Mouse (Mus musculus) forebrain, embryonic 14.5 days (tissue): ENCODE data around the gene Fbl. TPM values are rescaled to one million over a fixed set of nuclear protein-coding genes. Genes with fewer than 3 reads are reported as not detected.
"Not testable (repeated sequence)": the region's sequence is repeated elsewhere in the genome, so short reads cannot be mapped to it uniquely, and the experiment has no call there.

Experiments used
- ATAC-seq: fragments of 200-750 bp; cut with Nextera tagmentation; 2 replicates; pipeline ENCODE4 v1.8.0; 2017; ENCODE audit warnings: mild to moderate bottlenecking, moderate library complexity
- DNase-seq: peaks from one replicate; pipeline ENCODE4 v3.0.0-alpha.2; 2015; ENCODE audit warnings: low spot score
- H3K27ac ChIP-seq: fragments of 300-500 bp; sonication (generic); 2 replicates; pipeline ENCODE4 v1.5.1; 2014; ENCODE audit warnings: low read depth, mild to moderate bottlenecking, control low read depth, low read length, moderate library complexity
- H3K27me3 ChIP-seq: fragments of 300-500 bp; sonication (generic); replicated peaks from 2 replicates; pipeline ENCODE4 v1.6.1; 2014; ENCODE audit warnings: low read length, control low read depth, mixed read lengths; ENCODE audit not compliant: control insufficient read depth, insufficient read depth
- H3K36me3 ChIP-seq: fragments of 300-500 bp; sonication (generic); 2 replicates; pipeline ENCODE4 v1.6.1; 2014; ENCODE audit warnings: low read length, control low read depth; ENCODE audit not compliant: control insufficient read depth, insufficient read depth
- H3K4me1 ChIP-seq: fragments of 300-500 bp; sonication (generic); 2 replicates; pipeline ENCODE4 v1.6.1; 2014; ENCODE audit warnings: antibody characterized with exemption, low read length, control low read depth; ENCODE audit not compliant: control insufficient read depth, insufficient read depth
- H3K4me2 ChIP-seq: fragments of 300-500 bp; sonication (generic); 2 replicates; pipeline ENCODE4 v1.6.1; 2014; ENCODE audit warnings: mild to moderate bottlenecking, control low read depth, low read length
- H3K4me3 ChIP-seq: fragments of 300-500 bp; sonication (generic); 2 replicates; pipeline ENCODE4 v1.5.1; 2014; ENCODE audit warnings: low read depth, low read length, control low read depth
- H3K9ac ChIP-seq: fragments of 300-500 bp; sonication (generic); 2 replicates; pipeline ENCODE4 v1.6.1; 2014; ENCODE audit warnings: mild to moderate bottlenecking, low read length, control low read depth, moderate library complexity
- H3K9me3 ChIP-seq: fragments of 300-500 bp; sonication (generic); replicated peaks from 2 replicates; pipeline ENCODE4 v1.6.1; 2016; ENCODE audit warnings: low read length, control low read depth, mixed read lengths; ENCODE audit not compliant: control insufficient read depth
- WGBS: fragments of 180-500 bp; shearing (Covaris S2); extraction: QIAGEN DNeasy Blood & Tissue Kit; methylation state at CpG from one replicate; pipeline ENCODE4 v1.1.7; 2014; 5-methylcytosine and 5-hydroxymethylcytosine counted together
- polyA plus RNA-seq: library from polyadenylated mRNA; unstranded; fragments of >200 nt; fragmentation: Nextera tagmentation; extraction: Ambion mirVana; gene quantifications from 2 replicates; pipeline ENCODE4 v1.2.1, GENCODE M21; 2014

The Fbl gene
- 36.0 and 38.3 TPM in 2 replicates for polyA plus RNA-seq

- H3K27me3 ChIP-seq = no peaks in the 10 kb centered on the region
- H3K4me1 ChIP-seq = peaks cover 17% of the 10 kb centered on the region
- H3K4me2 ChIP-seq = peak within 1 kb of the TSS; percentile 56
- H3K36me3 ChIP-seq = peaks cover under 1% of the 10 kb centered on the region; the same call in 1 of the 2 replicates
- no peaks in the 10 kb centered on the region for H3K9me3 ChIP-seq
- DNase-seq = peak; percentile 97
- peak within 1 kb of the TSS; percentile 62 for H3K27ac ChIP-seq
- H3K9ac ChIP-seq = peak within 1 kb of the TSS; percentile 58
- under 1% methylated on average over 80 of the region's 80 CpGs for WGBS
- ATAC-seq = peak; percentile 96
- H3K4me3 ChIP-seq = peak within 1 kb of the TSS; percentile 73
These were observed at the start of gene Fbl for GRCm38 (mm10) chr7:28169489-28170422. Fbl (plus strand) TSS chr7:28169710.

- H3K4me2 ChIP-seq = no peak within 1 kb of the TSS
- no peaks in the 10 kb centered on the region for H3K9me3 ChIP-seq
- no peak within 1 kb of the TSS for H3K27ac ChIP-seq
- DNase-seq (no peak), ATAC-seq (no peak)
- no peak within 1 kb of the TSS for H3K9ac ChIP-seq
- WGBS = 87% methylated on average over 5 of the region's 5 CpGs
- H3K4me1 ChIP-seq = no peaks in the 10 kb centered on the region
- no peaks in the 10 kb centered on the region for H3K27me3 ChIP-seq
- no peaks in the 10 kb centered on the region for H3K36me3 ChIP-seq
- H3K4me3 ChIP-seq = no peak within 1 kb of the TSS
These were observed 40.3 kb upstream of the Fbl start, which contains the start of gene 9530053A07Rik for GRCm38 (mm10) chr7:28129166-28129565. 9530053A07Rik (plus strand) TSS chr7:28129466.

- no peak overlapping the region for H3K9ac ChIP-seq
- DNase-seq = peak; percentile 66
- H3K4me2 ChIP-seq = no peak overlapping the region
- no peaks in the 10 kb centered on the region for H3K4me1 ChIP-seq
- 58% methylated on average over 5 of the region's 5 CpGs for WGBS
- H3K4me3 ChIP-seq = no peak overlapping the region
- no peak overlapping the region for H3K27ac ChIP-seq
- no peaks in the 10 kb centered on the region for H3K27me3 ChIP-seq
- no peaks in the 10 kb centered on the region for H3K9me3 ChIP-seq
- no peak for ATAC-seq
- no peaks in the 10 kb centered on the region for H3K36me3 ChIP-seq
These were observed 31.9 kb upstream of the Fbl start for GRCm38 (mm10) chr7:28137613-28138012.

GRCm38 (mm10) chr7:28148263-28148662 lies 21.2 kb upstream of the Fbl start:
- Histone ChIP-seq H3K4me2 (no peak overlapping the region), H3K9me3 (0 out of 2 replicates have a peak, but pooled peaks cover 3% of the 10 kb centered on the region), H3K27ac (no peak overlapping the region), H3K4me3 (no peak overlapping the region), H3K27me3 (no peaks in the 10 kb centered on the region), H3K36me3 (no peaks in the 10 kb centered on the region), H3K9ac (no peak overlapping the region), H3K4me1 (no peaks in the 10 kb centered on the region)
- 24% methylated on average over 3 of the region's 3 CpGs for WGBS
- peak; percentile 80 for DNase-seq
- ATAC-seq = peak; percentile 72

- WGBS = 93% methylated on average over 1 of the region's 1 CpGs
These were observed 19.7 kb upstream of the Fbl start for GRCm38 (mm10) chr7:28149841-28150240.

GRCm38 (mm10) chr7:28151584-28152221 lies 17.8 kb upstream of the Fbl start:
- 0 out of 2 replicates have a peak overlapping the region, but pooled peaks have one; percentile 8 for H3K9ac ChIP-seq
- H3K4me2 ChIP-seq = no peak overlapping the region
- H3K4me1 ChIP-seq = no peaks in the 10 kb centered on the region
- WGBS = 17% methylated on average over 13 of the region's 13 CpGs
- no peaks in the 10 kb centered on the region for H3K9me3 ChIP-seq
- H3K27ac ChIP-seq = no peak overlapping the region
- DNase-seq (peak; percentile 39), ATAC-seq (no peak)
- H3K36me3 ChIP-seq = no peaks in the 10 kb centered on the region
- H3K27me3 ChIP-seq = no peaks in the 10 kb centered on the region
- H3K4me3 ChIP-seq = no peak overlapping the region

More at GRCm38 (mm10) chr7:28149841-28150240, 19.7 kb upstream of the Fbl start:
- ATAC-seq (no peak), DNase-seq (no peak)
- H3K4me2 ChIP-seq = no peak overlapping the region
- H3K9me3 ChIP-seq = no peaks in the 10 kb centered on the region
- H3K27me3 ChIP-seq = no peaks in the 10 kb centered on the region
- H3K27ac ChIP-seq = no peak overlapping the region
- H3K4me1 ChIP-seq = no peaks in the 10 kb centered on the region
- H3K4me3 ChIP-seq = no peak overlapping the region
- no peaks in the 10 kb centered on the region for H3K36me3 ChIP-seq
- H3K9ac ChIP-seq = no peak overlapping the region

GRCm38 (mm10) chr7:28153595-28153994 lies 15.9 kb upstream of the Fbl start:
- H3K27me3 ChIP-seq, H3K9ac ChIP-seq, H3K4me2 ChIP-seq, H3K4me3 ChIP-seq, H3K4me1 ChIP-seq, H3K27ac ChIP-seq, DNase-seq, H3K36me3 ChIP-seq, ATAC-seq, H3K9me3 ChIP-seq: not testable (repeated sequence)
- WGBS = 38% methylated on average over 5 of the region's 5 CpGs

- DNase-seq = no peak
- Histone ChIP-seq H3K27me3 (no peaks in the 10 kb centered on the region), H3K36me3 (no peaks in the 10 kb centered on the region), H3K4me2 (no peak overlapping the region), H3K9ac (no peak overlapping the region), H3K4me1 (no peaks in the 10 kb centered on the region), H3K4me3 (no peak overlapping the region), H3K27ac (no peak overlapping the region), H3K9me3 (no peaks in the 10 kb centered on the region)
- no peak for ATAC-seq
- WGBS = 77% methylated on average over 6 of the region's 6 CpGs
These were observed 10.2 kb upstream of the Fbl start for GRCm38 (mm10) chr7:28159292-28159691.
